Mouse (Mus musculus) forebrain, postnatal 0 days (tissue): ENCODE measurements around the gene Troap. TPM values are rescaled to one million over a fixed set of nuclear protein-coding genes. Genes with fewer than 3 reads are reported as not detected.

Experiments used
- ATAC-seq: fragments of 200-750 bp; cut with Nextera tagmentation; 2 replicates; pipeline ENCODE4 v1.8.0; 2017; ENCODE audit warnings: mild to moderate bottlenecking, moderate library complexity
- DNase-seq: peaks from one replicate; pipeline ENCODE4 v3.0.0-alpha.2; 2015
- H3K27ac ChIP-seq: fragments of 300-500 bp; sonication (generic); 2 replicates; pipeline ENCODE4 v1.5.1; 2014; ENCODE audit warnings: low read depth, mild to moderate bottlenecking, antibody characterized with exemption, low read length, moderate library complexity, mixed read lengths
- H3K27me3 ChIP-seq: fragments of 300-500 bp; sonication (generic); 2 replicates; pipeline ENCODE4 v1.6.1; 2014; ENCODE audit warnings: mild to moderate bottlenecking, low read length, mixed read lengths; ENCODE audit not compliant: insufficient read depth
- H3K36me3 ChIP-seq: fragments of 300-500 bp; sonication (generic); 2 replicates; pipeline ENCODE4 v1.6.1; 2014; ENCODE audit warnings: mild to moderate bottlenecking, moderate library complexity; ENCODE audit not compliant: insufficient read depth
- H3K4me1 ChIP-seq: fragments of 300-500 bp; sonication (generic); 2 replicates; pipeline ENCODE4 v1.6.1; 2014; ENCODE audit warnings: antibody characterized with exemption; ENCODE audit not compliant: insufficient read depth
- H3K4me2 ChIP-seq: fragments of 300-500 bp; sonication (generic); 2 replicates; pipeline ENCODE4 v1.6.1; 2014; ENCODE audit warnings: low read depth, mild to moderate bottlenecking, moderate library complexity
- H3K4me3 ChIP-seq: fragments of 300-500 bp; sonication (generic); 2 replicates; pipeline ENCODE4 v1.5.1; 2014; ENCODE audit warnings: low read depth, low read length, mixed read lengths
- H3K9ac ChIP-seq: fragments of 300-500 bp; sonication (generic); 2 replicates; pipeline ENCODE4 v1.6.1; 2014; ENCODE audit warnings: mild to moderate bottlenecking
- H3K9me3 ChIP-seq: fragments of 300-500 bp; sonication (generic); 2 replicates; pipeline ENCODE4 v1.6.1; 2016; ENCODE audit warnings: low read length
- CTCF ChIP-seq: sonication (generic); IDR thresholded peaks from 2 replicates; pipeline ENCODE4 v1.5.1; 2016; ENCODE audit warnings: antibody characterized with exemption, control low read depth, low read depth
- WGBS: fragments of 180-500 bp; shearing (Covaris S2); extraction: QIAGEN DNeasy Blood & Tissue Kit; methylation state at CpG from one replicate; pipeline ENCODE4 v1.1.7; 2014; 5-methylcytosine and 5-hydroxymethylcytosine counted together
- polyA plus RNA-seq: library from polyadenylated mRNA; unstranded; fragments of >200 nt; fragmentation: Nextera tagmentation; extraction: Ambion mirVana; gene quantifications from 2 replicates; pipeline ENCODE4 v1.2.1, GENCODE M21; 2015
- total RNA-seq: library from RNA; depleted of rRNA; stranded (reverse); fragments of >200 nt; gene quantifications from 2 replicates; pipeline ENCODE4 v1.2.3, GENCODE M21; 2014

Troap gene
- total and polyA plus RNA-seq, 2 experiments from 2014 or later, result 3.1 to 3.9 TPM

GRCm38 (mm10) chr15:99099139-99099556, 24.8 kb downstream of the Troap start:
- H3K27ac ChIP-seq, result no peak overlapping the region

GRCm38 (mm10) chr15:99099984-99100383, 25.6 kb downstream of the Troap start:
- no peak overlapping the region for H3K27ac ChIP-seq
- H3K4me1 ChIP-seq, result 0 out of 2 replicates have a peak, but pooled peaks cover 11% of the 10 kb centered on the region
- ATAC-seq (no peak), DNase-seq (no peak)
- H3K36me3 ChIP-seq, result no peaks in the 10 kb centered on the region
- TF ChIP-seq CTCF, result peak; percentile 9; the same call in 1 of the 2 replicates
- H3K4me2 ChIP-seq, result no peak overlapping the region
- no peaks in the 10 kb centered on the region for H3K9me3 ChIP-seq
- no peak overlapping the region for H3K4me3 ChIP-seq
- no peak overlapping the region for H3K9ac ChIP-seq
- peaks cover 38% of the 10 kb centered on the region for H3K27me3 ChIP-seq
- WGBS, result 55% methylated on average over 3 of the region's 3 CpGs

More at GRCm38 (mm10) chr15:99099139-99099556, 24.8 kb downstream of the Troap start:
- Histone ChIP-seq H3K9ac (no peak overlapping the region), H3K27me3 (peaks cover 43% of the 10 kb centered on the region), H3K36me3 (no peaks in the 10 kb centered on the region), H3K4me3 (no peak overlapping the region), H3K4me1 (0 out of 2 replicates have a peak, but pooled peaks cover 15% of the 10 kb centered on the region), H3K9me3 (no peaks in the 10 kb centered on the region), H3K4me2 (peak overlapping the region; percentile 17; the same call in 1 of the 2 replicates)
- peak; percentile 89 for TF ChIP-seq CTCF
- 4% methylated on average over 15 of the region's 15 CpGs for WGBS
- ATAC-seq (peak; percentile 58; the same call in 1 of the 2 replicates), DNase-seq (peak; percentile 78)

- Histone ChIP-seq H3K27me3 (no peaks in the 10 kb centered on the region), H3K27ac (no peak overlapping the region), H3K4me3 (no peak overlapping the region), H3K4me2 (no peak overlapping the region), H3K4me1 (no peaks in the 10 kb centered on the region), H3K36me3 (no peaks in the 10 kb centered on the region), H3K9ac (no peak overlapping the region), H3K9me3 (no peaks in the 10 kb centered on the region)
- no peak for TF ChIP-seq CTCF
- no peak for DNase-seq
- WGBS, result 81% methylated on average over 7 of the region's 7 CpGs
- no peak for ATAC-seq
Observed at GRCm38 (mm10) chr15:99105238-99105637, 30.9 kb downstream of the Troap start.

- no peaks in the 10 kb centered on the region for H3K36me3 ChIP-seq
- no peaks in the 10 kb centered on the region for H3K9me3 ChIP-seq
- ATAC-seq (no peak), DNase-seq (no peak)
- no peak overlapping the region for H3K27ac ChIP-seq
- no peaks in the 10 kb centered on the region for H3K4me1 ChIP-seq
- H3K4me3 ChIP-seq, result no peak overlapping the region
- H3K27me3 ChIP-seq, result no peaks in the 10 kb centered on the region
- no peak overlapping the region for H3K4me2 ChIP-seq
- WGBS, result 86% methylated on average over 3 of the region's 3 CpGs
- TF ChIP-seq CTCF, result no peak
- no peak overlapping the region for H3K9ac ChIP-seq
Observed at GRCm38 (mm10) chr15:99107866-99108265, 33.5 kb downstream of the Troap start.

GRCm38 (mm10) chr15:99111139-99111538, 36.8 kb downstream of the Troap start:
- TF ChIP-seq CTCF, result no peak
- no peaks in the 10 kb centered on the region for H3K27me3 ChIP-seq
- 95% methylated on average over 3 of the region's 3 CpGs for WGBS
- no peak for DNase-seq
- no peak overlapping the region for H3K4me2 ChIP-seq
- H3K4me3 ChIP-seq, result no peak overlapping the region
- no peak for ATAC-seq
- no peak overlapping the region for H3K9ac ChIP-seq
- H3K27ac ChIP-seq, result no peak overlapping the region
- H3K9me3 ChIP-seq, result no peaks in the 10 kb centered on the region
- no peaks in the 10 kb centered on the region for H3K36me3 ChIP-seq
- H3K4me1 ChIP-seq, result no peaks in the 10 kb centered on the region

GRCm38 (mm10) chr15:99111809-99112208, 37.4 kb downstream of the Troap start:
- H3K4me2 ChIP-seq, result no peak overlapping the region
- H3K4me1 ChIP-seq, result no peaks in the 10 kb centered on the region
- H3K9me3 ChIP-seq, result no peaks in the 10 kb centered on the region
- no peak for TF ChIP-seq CTCF
- WGBS, result 73% methylated on average over 4 of the region's 4 CpGs
- DNase-seq (no peak), ATAC-seq (no peak)
- H3K4me3 ChIP-seq, result no peak overlapping the region
- H3K27ac ChIP-seq, result no peak overlapping the region
- H3K9ac ChIP-seq, result no peak overlapping the region
- H3K36me3 ChIP-seq, result no peaks in the 10 kb centered on the region
- no peaks in the 10 kb centered on the region for H3K27me3 ChIP-seq

GRCm38 (mm10) chr15:99112843-99113395, 38.5 kb downstream of the Troap start:
- no peak for TF ChIP-seq CTCF
- Histone ChIP-seq H3K9me3 (no peaks in the 10 kb centered on the region), H3K27me3 (no peaks in the 10 kb centered on the region), H3K4me2 (0 out of 2 replicates have a peak overlapping the region, but pooled peaks have one; percentile 6), H3K9ac (no peak overlapping the region), H3K36me3 (no peaks in the 10 kb centered on the region), H3K27ac (no peak overlapping the region), H3K4me1 (no peaks in the 10 kb centered on the region), H3K4me3 (no peak overlapping the region)
- ATAC-seq (no peak), DNase-seq (no peak)
- 72% methylated on average over 11 of the region's 11 CpGs for WGBS
